Mouse (Mus musculus) mature B cell (primary cell): ENCODE results near the gene Cpt1a.

Experiments
- in situ Hi-C: fragments of 300-500 bp; cut with MboI; formaldehyde crosslinking; loops from 2 replicates; pipeline ENCODE4 v1.14.3; 2019

The Cpt1a gene

GRCm38 (mm10) chr19:3365089-3365488 lies 43.0 kb downstream of the Cpt1a start:
- in situ Hi-C loops: no loop called here

GRCm38 (mm10) chr19:3368276-3368675 lies 46.1 kb downstream of the Cpt1a start:
- in situ Hi-C loops: no loop called here

GRCm38 (mm10) chr19:3373380-3373779 lies 51.2 kb downstream of the Cpt1a start:
- in situ Hi-C loops: no loop called here

GRCm38 (mm10) chr19:3374028-3374427 lies 51.9 kb downstream of the Cpt1a start:
- in situ Hi-C loops: no loop called here

- in situ Hi-C loops: no loop called here
These were observed 53.9 kb downstream of the Cpt1a start for GRCm38 (mm10) chr19:3375945-3376495.

- in situ Hi-C loops: no loop called here
These were observed 55.0 kb downstream of the Cpt1a start for GRCm38 (mm10) chr19:3376966-3377715.

- in situ Hi-C loops: no loop called here
These were observed 56.5 kb downstream of the Cpt1a start for GRCm38 (mm10) chr19:3378614-3379013.

- in situ Hi-C loops: no loop called here
These were observed 65.9 kb downstream of the Cpt1a start for GRCm38 (mm10) chr19:3388061-3388460.

GRCm38 (mm10) chr19:3388629-3389057 lies 66.5 kb downstream of the Cpt1a start, which contains the start of gene Tesmin:
Tesmin (plus strand) TSS chr19:3388857.
- in situ Hi-C loops: no loop called here

GRCm38 (mm10) chr19:3389089-3389488 lies 67.0 kb downstream of the Cpt1a start:
- in situ Hi-C loops: no loop called here

- in situ Hi-C loops: no loop called here
These were observed 70.2 kb downstream of the Cpt1a start for GRCm38 (mm10) chr19:3392384-3392783.

GRCm38 (mm10) chr19:3394216-3394615 lies 72.1 kb downstream of the Cpt1a start:
- in situ Hi-C loops: no loop called here

- in situ Hi-C loops: no loop called here
These were observed 77.9 kb downstream of the Cpt1a start for GRCm38 (mm10) chr19:3400057-3400456.

GRCm38 (mm10) chr19:3401504-3401903 lies 79.4 kb downstream of the Cpt1a start:
- in situ Hi-C loops: no loop called here

GRCm38 (mm10) chr19:3401943-3402342 lies 79.8 kb downstream of the Cpt1a start:
- in situ Hi-C loops: no loop called here

- in situ Hi-C loops: no loop called here
These were observed 80.3 kb downstream of the Cpt1a start for GRCm38 (mm10) chr19:3402390-3402789.

- in situ Hi-C loops: no loop called here
These were observed 81.9 kb downstream of the Cpt1a start for GRCm38 (mm10) chr19:3404030-3404429.

GRCm38 (mm10) chr19:3405531-3406281 lies 83.6 kb downstream of the Cpt1a start:
- in situ Hi-C loops: no loop called here

- in situ Hi-C loops: no loop called here
These were observed 92.2 kb downstream of the Cpt1a start, which contains the start of gene Gal for GRCm38 (mm10) chr19:3414268-3414733. Gal (minus strand) TSS chr19:3414544.

GRCm38 (mm10) chr19:3419251-3419650 lies 97.1 kb downstream of the Cpt1a start:
- in situ Hi-C loops: no loop called here

GRCm38 (mm10) chr19:3422488-3422887 lies 100.4 kb downstream of the Cpt1a start:
- in situ Hi-C loops: no loop called here

- in situ Hi-C loops: no loop called here
These were observed 100.8 kb downstream of the Cpt1a start for GRCm38 (mm10) chr19:3422981-3423380.

GRCm38 (mm10) chr19:3424214-3424613 lies 102.1 kb downstream of the Cpt1a start:
- in situ Hi-C loops: no loop called here
